In genomic region chr2:73351496-73351895, GRCm38 (mm10) we compare ENCODE assay signal across 10 mouse cellular contexts. TPM values are rescaled to one million over a fixed set of nuclear protein-coding genes. Genes with fewer than 3 reads are reported as not detected.
A peak's percentile ranks its signal among the peaks of the same experiment; 100 is the strongest.
DNase-seq lines count a peak whose midpoint lies in the region; ATAC-seq and TF ChIP-seq lines count a peak whose summit lies in the region.
"Had no signal": no experiment of that assay in that cellular context is flagged by ENCODE, and none has a peak within 500 bp of the region (broad histone marks: within the 10 kb centered on the region; RNA-seq: fewer than 3 reads in every experiment).

No protein-coding gene starts in this region.

- H3K27ac ChIP-seq in forebrain, embryonic 12.5 days = no peak overlapping the region
- no peak overlapping the region for H3K27ac ChIP-seq in forebrain, embryonic 10.5 days
- peak overlapping the region; percentile 64; the same call in 1 of the 2 replicates for H3K27ac ChIP-seq in left cerebral cortex, adult 2 months
- no peak overlapping the region for H3K27ac ChIP-seq in intestine, embryonic 15.5 days
- H3K27ac ChIP-seq: embryonic facial prominence, embryonic 13.5 days had no signal

- TF ChIP-seq POLR2A in myocyte (IDR thresholded peaks at IDR 0.05; ENCODE audit: insufficient read length, low read depth) = no peak

- peaks cover 16% of the 10 kb centered on the region for H3K4me1 ChIP-seq in forebrain, embryonic 12.5 days
- H3K4me1 ChIP-seq in forebrain, embryonic 10.5 days = peaks cover 16% of the 10 kb centered on the region
- H3K4me1 ChIP-seq in intestine, embryonic 15.5 days (replicated peaks) = no peaks in the 10 kb centered on the region

- no peak; the same call in 1 of the 2 replicates for ATAC-seq in forebrain, embryonic 12.5 days (ENCODE audit: low FRiP score)
- ATAC-seq in intestine, embryonic 15.5 days = no peak
- ATAC-seq: Patski had no signal

- no peak for TF ChIP-seq CTCF in left cerebral cortex, adult 2 months (IDR thresholded peaks at IDR 0.05)

- no peaks in the 10 kb centered on the region for H3K79me2 ChIP-seq in myocyte (ENCODE audit: control insufficient read depth, insufficient read depth)

- DNase-seq in forebrain, embryonic 10.5 days (ENCODE audit: extremely low spot score, low spot score) = no peak
- no peak for DNase-seq in left cerebral cortex, adult 2 months (ENCODE audit: extremely low spot score in 1 of 2, low spot score in 2 of 2)
- no peak for DNase-seq in left cerebral cortex, adult 18-20 months (ENCODE audit: low spot score in 2 of 2)
- no peak for DNase-seq in urinary bladder, adult 18-20 months (ENCODE audit: low spot score in 2 of 2)
- no peak for DNase-seq in cerebellum, adult 8-10 months

- H3K36me3 ChIP-seq in forebrain, embryonic 12.5 days (replicated peaks) = no peaks in the 10 kb centered on the region
- H3K36me3 ChIP-seq in forebrain, embryonic 10.5 days (replicated peaks) = no peaks in the 10 kb centered on the region
- no peaks in the 10 kb centered on the region for H3K36me3 ChIP-seq in intestine, embryonic 15.5 days
- H3K36me3 ChIP-seq in myocyte (ENCODE audit: control insufficient read depth, insufficient read depth) = no peaks in the 10 kb centered on the region
- H3K36me3 ChIP-seq: embryonic facial prominence, embryonic 13.5 days had no signal

- no peak overlapping the region for H3K4me3 ChIP-seq in forebrain, embryonic 12.5 days (replicated peaks)
- no peak overlapping the region for H3K4me3 ChIP-seq in forebrain, embryonic 10.5 days
- no peak overlapping the region for H3K4me3 ChIP-seq in left cerebral cortex, adult 2 months
- no peak overlapping the region for H3K4me3 ChIP-seq in intestine, embryonic 15.5 days (replicated peaks)
- H3K4me3 ChIP-seq in myocyte = no peak overlapping the region
- H3K4me3 ChIP-seq: embryonic facial prominence, embryonic 13.5 days had no signal

- H3K9ac ChIP-seq in forebrain, embryonic 12.5 days = no peak overlapping the region
- no peak overlapping the region for H3K9ac ChIP-seq in intestine, embryonic 15.5 days
- H3K9ac ChIP-seq: embryonic facial prominence, embryonic 13.5 days had no signal

- no peaks in the 10 kb centered on the region for H3K27me3 ChIP-seq in forebrain, embryonic 12.5 days
- no peaks in the 10 kb centered on the region for H3K27me3 ChIP-seq in forebrain, embryonic 10.5 days (ENCODE audit: poor library complexity, severe bottlenecking)
- H3K27me3 ChIP-seq in intestine, embryonic 15.5 days (replicated peaks) = no peaks in the 10 kb centered on the region
- no peaks in the 10 kb centered on the region for H3K27me3 ChIP-seq in myocyte (ENCODE audit: control insufficient read depth, insufficient read depth, insufficient read length)
- H3K27me3 ChIP-seq: embryonic facial prominence, embryonic 13.5 days; Patski had no signal

- 48% methylated on average over 5 of the region's 5 CpGs for WGBS in forebrain, embryonic 12.5 days
- 79% methylated on average over 5 of the region's 5 CpGs for WGBS in forebrain, embryonic 10.5 days
- 37% methylated on average over 5 of the region's 5 CpGs for WGBS in intestine, embryonic 15.5 days

- intact Hi-C loops in left cerebral cortex, adult 2 months (cut with DNase I) = no loop called here

- H3K9me3 ChIP-seq in forebrain, embryonic 12.5 days = no peaks in the 10 kb centered on the region
- H3K9me3 ChIP-seq in forebrain, embryonic 10.5 days = no peaks in the 10 kb centered on the region
- no peaks in the 10 kb centered on the region for H3K9me3 ChIP-seq in intestine, embryonic 15.5 days
- H3K9me3 ChIP-seq: embryonic facial prominence, embryonic 13.5 days had no signal

- no peak overlapping the region for H3ac ChIP-seq in myocyte (ENCODE audit: control insufficient read depth, insufficient read length)

- H3K4me2 ChIP-seq in forebrain, embryonic 12.5 days = peak overlapping the region; percentile 29
- peak overlapping the region; percentile 27; the same call in 1 of the 2 replicates for H3K4me2 ChIP-seq in intestine, embryonic 15.5 days (replicated peaks)
- peak overlapping the region; percentile 81 for H3K4me2 ChIP-seq in myocyte (ENCODE audit: low read depth)
- H3K4me2 ChIP-seq: embryonic facial prominence, embryonic 13.5 days had no signal

TF ChIP-seq in myocyte, 11 proteins besides CTCF, POLR2A, EP300 and RAD21:
- TF ChIP-seq CEBPB (IDR thresholded peaks at IDR 0.05; ENCODE audit: insufficient read depth, poor library complexity, severe bottlenecking) = no peak
- no peak for TF ChIP-seq E2F4 (IDR thresholded peaks at IDR 0.05; ENCODE audit: insufficient read depth)
- TF ChIP-seq REST (IDR thresholded peaks at IDR 0.05; ENCODE audit: insufficient read depth, insufficient read length) = no peak
- peak; percentile 97 for TF ChIP-seq TCF12 (IDR thresholded peaks at IDR 0.05; ENCODE audit: insufficient read depth, poor library complexity, severe bottlenecking)
- TF ChIP-seq MAX (IDR thresholded peaks at IDR 0.05; ENCODE audit: low read depth) = no peak
- TF ChIP-seq USF1 (IDR thresholded peaks at IDR 0.05; ENCODE audit: low read depth) = peak; percentile 25
- peak; percentile 90 for TF ChIP-seq TCF3 (IDR thresholded peaks at IDR 0.05; ENCODE audit: insufficient read length, low read depth)
- no peak for TF ChIP-seq POLR2AphosphoS2 (IDR thresholded peaks at IDR 0.05; ENCODE audit: insufficient read length, low read depth)
- TF ChIP-seq MYOG (IDR thresholded peaks at IDR 0.05; ENCODE audit: control insufficient read depth in 1 of 3, insufficient read depth in 1 of 3, insufficient read length in 2 of 3, low read depth in 2 of 3) = peak in 2 of 3 experiments; percentile 61 to 97
- TF ChIP-seq SRF (IDR thresholded peaks at IDR 0.05; ENCODE audit: control insufficient read depth, insufficient read length, low read depth) = no peak
- peak; percentile 97 to 99 (median 97) for TF ChIP-seq MYOD1 (IDR thresholded peaks at IDR 0.05; ENCODE audit: control insufficient read depth in 1 of 3, insufficient read length in 2 of 3, low read depth in 2 of 3)

RNA-seq across cellular contexts. Expression of gene Gpr155, which starts 34.9 kb away (rescaled TPM):
- 7.3 and 8.0 TPM in 2 replicates for polyA plus RNA-seq in forebrain, embryonic 12.5 days (2016; fragmentation: Nextera tagmentation; extraction: Ambion mirVana)
- 1.6 and 2.2 TPM in 2 replicates for polyA plus RNA-seq in forebrain, embryonic 10.5 days (2016; fragmentation: Nextera tagmentation; extraction: Ambion mirVana)
- 10 to 100 TPM; 32.1 to 32.9 TPM for total RNA-seq in left cerebral cortex, adult 2 months (2021)
- total RNA-seq in left cerebral cortex, adult 18-20 months (2021) = 10 to 100 TPM; 37.6 to 39.4 TPM
- polyA plus RNA-seq in intestine, embryonic 15.5 days (2015; fragmentation: Nextera tagmentation; extraction: Ambion mirVana) = 11.8 and 12.3 TPM in 2 replicates
- 7.6 TPM for polyA plus RNA-seq in myocyte (2012; fragmentation: generic; extraction: Trizol)

RNA-seq across cellular contexts. Expression of gene Cir1, which starts 39.0 kb away (rescaled TPM):
- 24.0 and 26.1 TPM in 2 replicates for polyA plus RNA-seq in forebrain, embryonic 12.5 days (2016; fragmentation: Nextera tagmentation; extraction: Ambion mirVana)
- 13.3 and 14.0 TPM in 2 replicates for polyA plus RNA-seq in forebrain, embryonic 10.5 days (2016; fragmentation: Nextera tagmentation; extraction: Ambion mirVana)
- total RNA-seq in left cerebral cortex, adult 2 months (2021) = 10 to 100 TPM; 26.3 to 27.1 TPM
- 10 to 100 TPM; 25.6 to 28.3 TPM for total RNA-seq in left cerebral cortex, adult 18-20 months (2021)
- 16.5 and 20.6 TPM in 2 replicates for polyA plus RNA-seq in intestine, embryonic 15.5 days (2015; fragmentation: Nextera tagmentation; extraction: Ambion mirVana)
- polyA plus RNA-seq in myocyte (2012; fragmentation: generic; extraction: Trizol) = 6.6 TPM

RNA-seq across cellular contexts. Expression of gene Scrn3, which starts 39.1 kb away (rescaled TPM):
- 10.9 and 12.7 TPM in 2 replicates for polyA plus RNA-seq in forebrain, embryonic 12.5 days (2016; fragmentation: Nextera tagmentation; extraction: Ambion mirVana)
- 12.8 and 13.8 TPM in 2 replicates for polyA plus RNA-seq in forebrain, embryonic 10.5 days (2016; fragmentation: Nextera tagmentation; extraction: Ambion mirVana)
- total RNA-seq in left cerebral cortex, adult 2 months (2021) = 10 to 100 TPM; 17.8 to 19.5 TPM
- total RNA-seq in left cerebral cortex, adult 18-20 months (2021) = 10 to 100 TPM; 24.8 to 25.7 TPM
- polyA plus RNA-seq in intestine, embryonic 15.5 days (2015; fragmentation: Nextera tagmentation; extraction: Ambion mirVana) = 16.4 and 16.7 TPM in 2 replicates
- polyA plus RNA-seq in myocyte (2012; fragmentation: generic; extraction: Trizol) = 10.7 TPM

Comparison
In these comparisons a context has a peak if more than half of its experiments do, and no peak if none do; other contexts are left out.
1. H3K4me2 ChIP-seq: peak in every context shown above with its lines; median percentile 81 in myocyte; 29 in forebrain, embryonic 12.5 days; 27 in intestine, embryonic 15.5 days.